Mouse (Mus musculus): Measurements from ENCODE around the gene Kcnj9. TPM values are rescaled to one million over a fixed set of nuclear protein-coding genes. Genes with fewer than 3 reads are reported as not detected.
A peak's percentile ranks its signal among the peaks of the same experiment; 100 is the strongest.

Gene Kcnj9
- under 1 TPM in 1 of 2 experiments, not detected in 1; 0.22 TPM for total RNA-seq (2021)
- long read RNA-seq, experiment 1: 0 reads
- long read RNA-seq, experiment 2, partial matches to known transcripts: 0 of 1 reads
- long read RNA-seq, experiment 2, other reads (novel, unspliced or antisense): 1 of 1 reads

- DNase-seq (ENCODE audit: low spot score in 2 of 2): no peak
These were observed at the start of gene Kcnj9 for GRCm38 (mm10) chr1:172329131-172329530. Kcnj9 (minus strand) TSS chr1:172329318.

- DNase-seq (ENCODE audit: low spot score in 2 of 2): peak; percentile 25 to 36
These were observed 47.8 kb upstream of the Kcnj9 start for GRCm38 (mm10) chr1:172376758-172377458.

GRCm38 (mm10) chr1:172376198-172376667, 47.1 kb upstream of the Kcnj9 start, which contains the start of gene Pigm:
Pigm (plus strand) TSS chr1:172376546.
- DNase-seq (ENCODE audit: low spot score in 2 of 2): peak; percentile 95

GRCm38 (mm10) chr1:172368768-172369418, 39.8 kb upstream of the Kcnj9 start:
- DNase-seq (ENCODE audit: low spot score in 2 of 2): peak; percentile 32 to 41

- peak in 1 of 2 experiments; percentile 49 for DNase-seq (ENCODE audit: low spot score in 2 of 2)
These were observed 35.6 kb upstream of the Kcnj9 start for GRCm38 (mm10) chr1:172364684-172365083.

- DNase-seq (ENCODE audit: low spot score in 2 of 2): no peak
These were observed 29.2 kb upstream of the Kcnj9 start for GRCm38 (mm10) chr1:172358341-172358740.

- peak; percentile 62 to 73 for DNase-seq (ENCODE audit: low spot score in 2 of 2)
These were observed 28.4 kb upstream of the Kcnj9 start for GRCm38 (mm10) chr1:172357550-172357949.

GRCm38 (mm10) chr1:172355336-172355735, 26.2 kb upstream of the Kcnj9 start:
- no peak for DNase-seq (ENCODE audit: low spot score in 2 of 2)

GRCm38 (mm10) chr1:172352453-172352852, 23.3 kb upstream of the Kcnj9 start:
- DNase-seq (ENCODE audit: low spot score in 2 of 2): no peak

GRCm38 (mm10) chr1:172352001-172352400, 22.9 kb upstream of the Kcnj9 start:
- DNase-seq (ENCODE audit: low spot score in 2 of 2): no peak

- DNase-seq (ENCODE audit: low spot score in 2 of 2): no peak
These were observed 21.0 kb upstream of the Kcnj9 start for GRCm38 (mm10) chr1:172349916-172350812.

- DNase-seq (ENCODE audit: low spot score in 2 of 2): no peak
These were observed 20.4 kb upstream of the Kcnj9 start for GRCm38 (mm10) chr1:172349504-172349903.

GRCm38 (mm10) chr1:172347382-172347781, 18.3 kb upstream of the Kcnj9 start:
- DNase-seq (ENCODE audit: low spot score in 2 of 2): no peak

GRCm38 (mm10) chr1:172346707-172347106, 17.6 kb upstream of the Kcnj9 start:
- no peak for DNase-seq (ENCODE audit: low spot score in 2 of 2)

- DNase-seq (ENCODE audit: low spot score in 2 of 2): no peak
These were observed 15.7 kb upstream of the Kcnj9 start for GRCm38 (mm10) chr1:172344820-172345219.

GRCm38 (mm10) chr1:172343914-172344313, 14.8 kb upstream of the Kcnj9 start:
- DNase-seq (ENCODE audit: low spot score in 2 of 2): no peak

GRCm38 (mm10) chr1:172342729-172343128, 13.6 kb upstream of the Kcnj9 start:
- DNase-seq (ENCODE audit: low spot score in 2 of 2): no peak

GRCm38 (mm10) chr1:172341386-172341785, 12.3 kb upstream of the Kcnj9 start:
- no peak for DNase-seq (ENCODE audit: low spot score in 2 of 2)

GRCm38 (mm10) chr1:172340729-172341321, 11.7 kb upstream of the Kcnj9 start, which contains the start of gene Kcnj10:
Kcnj10 (plus strand) TSS chr1:172341210.
- peak; percentile 57 to 72 for DNase-seq (ENCODE audit: low spot score in 2 of 2)

- DNase-seq (ENCODE audit: low spot score in 2 of 2): no peak
These were observed 8.5 kb upstream of the Kcnj9 start for GRCm38 (mm10) chr1:172337411-172338185.

Measured in adrenal gland, adult 18-20 months (tissue).